Mouse (Mus musculus): ENCODE results near the gene Ugt1a9.

Ugt1a9 gene

GRCm38 (mm10) chr1:88179657-88180056, 109.1 kb downstream of the Ugt1a9 start:
- no peak for DNase-seq (ENCODE audit: low read depth, low spot score)

GRCm38 (mm10) chr1:88186325-88186935, 115.8 kb downstream of the Ugt1a9 start:
- no peak for DNase-seq (ENCODE audit: low read depth, low spot score)

- no peak for DNase-seq (ENCODE audit: low read depth, low spot score)
Observed at GRCm38 (mm10) chr1:88192136-88192535, 121.5 kb downstream of the Ugt1a9 start.

GRCm38 (mm10) chr1:88195687-88196086, 125.1 kb downstream of the Ugt1a9 start:
- no peak for DNase-seq (ENCODE audit: low read depth, low spot score)

- DNase-seq (ENCODE audit: low read depth, low spot score): no peak
Observed at GRCm38 (mm10) chr1:88197443-88197842, 126.8 kb downstream of the Ugt1a9 start.

- no peak for DNase-seq (ENCODE audit: low read depth, low spot score)
Observed at GRCm38 (mm10) chr1:88199996-88200395, 129.4 kb downstream of the Ugt1a9 start.

GRCm38 (mm10) chr1:88200456-88200855, 129.9 kb downstream of the Ugt1a9 start, which contains the start of gene Ugt1a2:
Ugt1a2 (plus strand) TSS chr1:88200601.
- DNase-seq (ENCODE audit: low read depth, low spot score): no peak

GRCm38 (mm10) chr1:88205294-88205922, 134.8 kb downstream of the Ugt1a9 start, which contains the start of gene Dnajb3:
Dnajb3 (minus strand) TSS chr1:88205782.
- DNase-seq (ENCODE audit: low read depth, low spot score): peak; percentile 67

- no peak for DNase-seq (ENCODE audit: low read depth, low spot score)
Observed at GRCm38 (mm10) chr1:88206843-88207479, 136.4 kb downstream of the Ugt1a9 start.

GRCm38 (mm10) chr1:88211812-88212211, 141.2 kb downstream of the Ugt1a9 start, which contains the start of gene Ugt1a1:
Ugt1a1 (plus strand) TSS chr1:88211959.
- DNase-seq (ENCODE audit: low read depth, low spot score): peak; percentile 14

GRCm38 (mm10) chr1:88212341-88213045, 141.9 kb downstream of the Ugt1a9 start:
- DNase-seq (ENCODE audit: low read depth, low spot score): peak; percentile 12

- DNase-seq (ENCODE audit: low read depth, low spot score): peak; percentile 3
Observed at GRCm38 (mm10) chr1:88213061-88213460, 142.5 kb downstream of the Ugt1a9 start.

GRCm38 (mm10) chr1:88213766-88214461, 143.3 kb downstream of the Ugt1a9 start:
- DNase-seq (ENCODE audit: low read depth, low spot score): peak; percentile 18

GRCm38 (mm10) chr1:88214462-88214952, 143.9 kb downstream of the Ugt1a9 start:
- DNase-seq (ENCODE audit: low read depth, low spot score): peak; percentile 12

- DNase-seq (ENCODE audit: low read depth, low spot score): peak; percentile 14
Observed at GRCm38 (mm10) chr1:88215466-88216380, 145.1 kb downstream of the Ugt1a9 start.

- DNase-seq (ENCODE audit: low read depth, low spot score): peak; percentile 10
Observed at GRCm38 (mm10) chr1:88216551-88216950, 146.0 kb downstream of the Ugt1a9 start.

GRCm38 (mm10) chr1:88217144-88217543, 146.5 kb downstream of the Ugt1a9 start:
- DNase-seq (ENCODE audit: low read depth, low spot score): peak; percentile 28

- DNase-seq (ENCODE audit: low read depth, low spot score): peak; percentile 24
Observed at GRCm38 (mm10) chr1:88217576-88217975, 147.0 kb downstream of the Ugt1a9 start.

- DNase-seq (ENCODE audit: low read depth, low spot score): peak; percentile 16
Observed at GRCm38 (mm10) chr1:88218051-88218450, 147.5 kb downstream of the Ugt1a9 start.

- DNase-seq (ENCODE audit: low read depth, low spot score): peak; percentile 5
Observed at GRCm38 (mm10) chr1:88218591-88218990, 148.0 kb downstream of the Ugt1a9 start.

All from CD4-positive helper T cell, adult 2 months (primary cell).